Mouse (Mus musculus) kidney, adult 11 months (tissue): ENCODE measurements around the gene Ednra.
A peak's percentile ranks its signal among the peaks of the same experiment; 100 is the strongest.

Source experiments
- DNase-seq: peaks from one replicate; pipeline ENCODE4 v3.0.0; 2022

Gene Ednra

DNA sequence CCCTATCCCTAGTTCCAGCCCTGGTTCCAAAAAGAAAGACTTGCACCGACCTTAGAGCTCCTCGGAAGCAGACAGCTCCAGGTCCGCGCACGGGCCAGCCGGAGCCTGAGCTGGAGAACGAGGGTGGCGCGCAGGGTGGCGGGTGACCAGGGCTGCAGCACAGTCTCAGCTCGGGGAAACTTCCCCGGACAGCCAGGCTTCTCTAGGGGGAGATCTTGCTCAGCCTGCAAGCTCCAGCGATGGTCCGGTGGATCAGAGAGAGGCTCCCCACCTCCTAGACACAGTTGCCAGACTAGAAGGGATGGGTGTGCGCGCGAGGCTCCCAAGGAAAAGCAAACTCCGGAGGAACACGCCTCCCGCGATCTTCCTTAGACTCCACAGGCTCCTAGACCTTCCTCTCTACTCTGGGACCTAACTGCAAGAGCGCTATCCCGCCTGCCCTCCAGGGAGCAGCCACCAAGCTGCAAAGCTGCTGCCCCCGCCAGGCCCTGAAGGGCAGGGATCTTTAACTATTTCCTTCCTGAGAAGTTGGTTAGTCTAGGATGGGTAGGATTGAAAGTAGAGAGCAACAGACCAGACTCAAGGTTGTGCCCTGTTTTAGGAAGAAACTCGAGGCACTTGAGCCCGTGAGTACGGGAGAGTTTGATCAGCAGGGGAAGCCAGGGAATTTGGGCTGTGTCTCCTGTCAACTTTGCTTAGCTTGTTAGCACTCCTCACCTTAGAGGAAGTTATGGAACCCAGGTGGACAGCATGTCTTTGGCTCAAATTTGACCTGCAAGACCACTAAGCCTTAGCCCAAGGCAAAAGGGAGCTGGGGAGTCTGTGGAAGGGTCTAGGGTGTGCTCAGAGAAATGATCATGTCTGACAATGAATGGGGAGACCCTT is at the start of gene Ednra:
TSS of gene Ednra (minus strand) at position 419 of the 885 bp plus-strand sequence.
- DNase-seq: peak; percentile 6

- peak; percentile 8 for DNase-seq
Measured at GRCm38 (mm10) chr8:77773831-77774230, 49.6 kb upstream of the Ednra start.

GRCm38 (mm10) chr8:77773256-77773655 is 49.0 kb upstream of the Ednra start:
- no peak for DNase-seq

GRCm38 (mm10) chr8:77772210-77772886 is 48.1 kb upstream of the Ednra start:
- no peak for DNase-seq

- DNase-seq: no peak
Measured at GRCm38 (mm10) chr8:77770966-77771365, 46.7 kb upstream of the Ednra start.

DNA sequence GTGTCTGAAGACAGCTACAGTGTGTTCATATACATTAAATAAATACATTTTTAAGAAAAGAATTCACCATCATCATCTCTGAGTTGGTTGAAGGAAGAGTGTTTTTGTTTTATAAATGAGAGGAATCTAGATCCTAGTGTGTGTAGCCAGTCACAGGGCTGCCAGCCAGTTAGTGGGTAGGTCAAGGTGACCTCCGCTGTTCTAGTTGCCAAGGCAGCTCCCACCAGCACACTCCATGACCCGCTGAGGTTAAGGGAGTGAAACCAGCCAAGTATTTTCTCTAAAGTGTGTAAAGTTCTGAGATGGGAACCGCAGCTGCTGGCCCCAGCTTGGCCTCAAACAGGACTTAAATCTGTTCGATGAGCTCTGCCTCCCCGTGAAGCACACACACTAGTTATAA is 44.7 kb upstream of the Ednra start:
- DNase-seq: peak; percentile 16

- peak; percentile 8 for DNase-seq
Measured at GRCm38 (mm10) chr8:77764253-77764652, 40.0 kb upstream of the Ednra start.

DNA sequence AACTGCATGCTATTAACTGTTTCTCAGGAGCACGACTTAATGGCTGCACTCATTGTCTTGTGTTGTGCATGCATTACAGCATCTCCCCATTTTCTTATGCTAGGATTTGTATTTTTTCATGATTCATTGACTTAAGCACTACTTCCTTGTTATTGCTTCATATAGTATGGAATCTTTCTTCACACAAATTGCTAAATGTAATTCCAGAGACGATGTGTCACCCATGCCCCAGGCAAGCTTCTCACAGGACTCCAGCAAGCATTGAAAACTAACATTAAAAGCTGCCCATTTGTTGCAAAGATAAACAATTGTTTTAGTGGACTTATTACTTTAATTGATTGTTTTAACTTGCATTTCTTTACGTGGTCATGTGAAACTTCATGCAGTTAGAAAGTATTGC is 38.7 kb upstream of the Ednra start:
- no peak for DNase-seq

DNA sequence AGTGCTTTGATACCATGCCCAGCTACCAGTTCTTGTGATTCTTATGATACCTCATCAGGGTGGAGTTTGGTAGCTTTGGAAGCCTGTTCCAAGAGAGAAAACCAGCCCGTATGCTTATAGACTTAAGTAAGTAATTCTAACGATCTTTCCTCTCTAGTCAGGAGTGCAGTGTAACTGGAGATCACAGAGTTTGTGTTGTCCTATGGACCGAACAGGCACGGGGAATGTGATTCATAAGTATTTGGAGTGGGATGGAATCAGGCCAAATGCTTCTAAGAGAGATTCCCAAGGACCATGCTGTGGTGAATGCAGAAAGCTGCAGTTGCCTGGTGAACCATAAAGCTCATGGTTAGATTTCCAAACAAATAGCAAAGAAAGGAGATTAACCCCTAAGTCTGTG is 31.2 kb upstream of the Ednra start:
- DNase-seq: no peak

GRCm38 (mm10) chr8:77753796-77754195 is 29.5 kb upstream of the Ednra start:
- DNase-seq: no peak

DNA sequence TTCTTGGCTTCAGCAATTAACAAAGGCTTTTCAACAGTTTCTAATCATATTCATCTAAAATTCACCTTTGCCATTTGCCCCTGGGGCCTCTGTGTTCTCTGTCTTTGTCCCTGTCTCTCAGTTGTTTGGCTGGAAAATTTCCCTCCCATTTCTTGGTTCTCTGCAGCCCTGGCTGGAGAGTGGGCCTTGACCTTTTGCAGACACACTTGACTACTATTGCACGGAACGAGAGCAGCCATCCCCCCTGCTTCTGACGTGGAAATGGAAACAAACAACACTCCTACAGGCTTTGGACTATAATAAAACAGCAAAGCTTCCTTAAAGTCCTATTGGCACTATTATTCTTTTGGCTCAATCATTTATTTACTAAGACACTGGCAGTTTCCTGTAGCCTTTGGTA is 27.8 kb upstream of the Ednra start:
- DNase-seq: no peak

DNA sequence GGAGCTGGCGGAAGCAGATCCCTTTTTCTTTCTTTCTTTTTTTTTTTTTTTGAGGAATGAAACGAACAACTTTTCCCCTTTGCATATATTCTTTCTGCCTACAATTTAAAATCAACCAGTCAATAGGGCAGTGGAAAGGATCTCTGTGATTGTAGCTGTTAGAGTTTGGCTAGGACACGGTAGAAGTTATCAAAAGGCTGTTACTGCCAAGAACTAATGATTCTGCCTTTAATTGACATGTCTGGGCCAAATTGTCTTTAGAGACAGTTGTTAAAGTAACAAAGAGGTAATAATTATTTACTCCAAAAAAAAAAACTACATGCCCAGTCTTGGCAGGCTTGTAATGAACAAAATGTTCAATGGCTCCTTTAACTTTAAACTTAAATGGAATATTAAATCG is 26.1 kb upstream of the Ednra start:
- DNase-seq: no peak

DNA sequence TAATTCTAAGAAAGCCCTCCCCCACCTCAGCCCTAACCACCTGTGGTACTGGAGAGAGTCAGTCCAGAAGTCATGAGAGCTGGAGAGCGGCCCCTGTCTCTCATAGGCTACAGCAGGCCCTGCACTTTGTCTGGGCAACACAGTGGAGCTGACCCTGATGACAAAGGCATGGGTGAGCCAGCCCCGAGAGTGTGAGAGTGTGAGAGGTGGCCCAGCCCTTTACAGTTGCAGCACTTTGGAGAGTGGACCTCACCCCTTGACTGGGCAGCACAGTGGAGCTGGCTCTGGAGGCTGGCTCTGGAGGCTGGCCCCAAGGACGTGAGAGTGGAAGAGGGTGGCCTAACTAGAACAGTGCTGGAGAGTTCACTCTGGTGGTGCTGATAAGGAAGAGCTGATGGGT is 20.2 kb upstream of the Ednra start:
- no peak for DNase-seq

GRCm38 (mm10) chr8:77742395-77742794 is 18.1 kb upstream of the Ednra start:
- DNase-seq: no peak

GRCm38 (mm10) chr8:77741050-77741777 is 16.9 kb upstream of the Ednra start:
- no peak for DNase-seq

DNA sequence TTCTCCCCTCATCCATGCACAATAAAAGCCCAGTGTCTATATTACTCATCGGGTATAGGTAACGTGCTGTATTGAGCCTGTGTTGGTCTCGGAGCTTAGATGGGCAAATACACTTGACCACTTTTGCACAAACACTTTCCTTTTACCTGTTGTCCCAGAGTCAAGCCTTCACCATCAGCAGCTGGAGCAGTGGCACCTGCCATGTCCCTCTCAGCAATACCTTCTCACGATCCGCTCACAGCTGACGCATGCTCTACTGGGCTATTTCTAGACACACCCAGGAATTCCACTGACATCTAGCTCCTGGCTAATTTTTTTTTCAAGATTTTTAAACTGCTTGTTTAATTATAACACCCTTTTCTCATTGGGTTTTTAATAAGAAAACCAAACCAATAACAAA is 14.2 kb upstream of the Ednra start:
- DNase-seq: no peak

GRCm38 (mm10) chr8:77737327-77737726 is 13.1 kb upstream of the Ednra start:
- no peak for DNase-seq

- DNase-seq: no peak
Measured at GRCm38 (mm10) chr8:77733792-77734191, 9.5 kb upstream of the Ednra start.

DNA sequence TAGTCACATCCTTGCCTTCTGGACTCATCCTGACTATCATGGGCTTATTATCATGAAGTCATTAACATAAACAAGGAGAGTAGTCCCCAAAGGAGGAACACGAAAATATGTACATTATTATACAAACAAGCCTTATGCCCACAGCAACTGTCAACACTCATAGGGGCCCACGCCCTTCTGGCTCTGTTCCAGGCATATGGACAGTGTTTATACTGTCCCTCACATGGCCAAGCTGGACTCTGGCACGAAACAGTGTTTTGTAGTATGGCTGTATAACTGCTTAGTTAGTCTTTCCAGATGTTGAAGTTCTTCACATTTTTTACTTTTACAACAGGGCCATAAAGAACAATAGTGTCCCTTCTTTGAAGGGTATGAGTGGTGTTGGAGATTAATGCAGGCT is 8.7 kb upstream of the Ednra start:
- no peak for DNase-seq

- no peak for DNase-seq
Measured at GRCm38 (mm10) chr8:77725406-77725805, 1.1 kb upstream of the Ednra start.

GRCm38 (mm10) chr8:77723534-77724045 is 674 bp downstream of the Ednra start:
- peak; percentile 2 for DNase-seq

DNA sequence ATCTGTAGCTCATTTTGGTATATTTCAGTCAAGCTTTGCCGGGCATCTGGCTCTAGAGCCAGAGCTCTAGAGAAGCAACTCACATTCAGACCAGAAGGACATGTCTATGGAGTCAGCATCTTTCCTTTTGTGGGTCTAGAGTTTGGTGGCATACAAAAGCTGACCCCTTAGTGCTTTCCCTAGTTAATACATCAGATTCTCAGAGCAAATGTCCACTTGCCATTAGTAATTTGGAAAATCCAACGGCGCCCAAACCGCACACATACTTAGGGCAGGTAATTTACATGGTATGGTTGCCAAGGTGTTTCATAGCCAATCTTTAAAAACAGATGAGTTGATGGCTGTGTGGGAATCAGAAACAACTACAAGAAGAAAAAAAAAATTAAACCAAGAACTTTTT is 1.2 kb downstream of the Ednra start:
- DNase-seq: no peak

DNA sequence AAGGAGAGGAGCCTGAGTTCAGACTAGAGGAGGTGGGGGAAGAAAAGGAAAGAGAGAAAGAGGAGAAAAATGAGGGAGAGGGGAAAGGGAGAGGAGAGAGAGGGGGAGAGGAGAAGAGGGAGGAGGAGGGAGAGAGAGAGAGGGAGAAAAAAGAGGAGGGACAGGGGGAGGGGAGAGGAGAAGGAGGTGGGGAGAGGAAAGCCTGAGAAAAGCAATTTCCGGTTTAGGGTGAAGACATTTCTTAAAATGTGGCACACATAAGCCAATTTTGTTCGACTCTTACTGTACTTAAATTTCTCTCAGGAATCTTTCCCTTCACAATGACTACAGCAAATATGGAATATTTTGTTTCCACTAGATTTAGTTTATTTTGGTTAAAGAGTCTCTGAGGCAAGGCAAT is 5.3 kb downstream of the Ednra start:
- no peak for DNase-seq
